Mouse (Mus musculus): Measurements from ENCODE around the gene Vtcn1. TPM values are rescaled to one million over a fixed set of nuclear protein-coding genes. Genes with fewer than 3 reads are reported as not detected.
"Not testable (repeated sequence)": the region's sequence is repeated elsewhere in the genome, so short reads cannot be mapped to it uniquely, and the experiment has no call there.

Gene Vtcn1
- polyA plus RNA-seq, 1 experiment, result 0.30 TPM

DNA sequence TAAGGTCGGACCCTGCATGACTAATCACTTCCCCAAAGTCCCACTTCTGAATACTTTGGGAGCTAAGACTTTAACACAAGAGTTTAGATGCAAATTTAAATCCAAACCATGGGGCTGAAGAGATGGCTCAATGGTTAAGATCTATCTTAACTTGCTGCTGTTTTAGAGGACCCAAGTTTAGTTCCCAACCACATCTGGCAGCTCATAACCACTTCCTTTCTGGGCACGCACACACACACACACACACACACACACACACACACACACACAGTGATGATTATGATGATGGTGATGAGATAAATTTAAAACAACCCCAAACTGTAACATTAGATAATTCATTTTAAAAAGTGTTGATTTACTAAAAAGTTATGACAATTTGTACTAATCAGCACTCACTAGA, 13.4 kb upstream of the Vtcn1 start:
- no peaks in the 10 kb centered on the region for H3K4me1 ChIP-seq (ENCODE audit: control insufficient read depth, insufficient read depth, low read length)
- TF ChIP-seq CTCF (IDR thresholded peaks at IDR 0.05; ENCODE audit: low read depth, low read length) (no peak), POLR2A (IDR thresholded peaks at IDR 0.05; ENCODE audit: insufficient read depth, low read length) (no peak), EP300 (IDR thresholded peaks at IDR 0.05; ENCODE audit: insufficient read depth, low read depth, low read length) (no peak)
- no peaks in the 10 kb centered on the region for H3K27me3 ChIP-seq (ENCODE audit: control insufficient read depth, insufficient read depth, low read length, poor library complexity, severe bottlenecking)
- no peak overlapping the region for H3K4me3 ChIP-seq (ENCODE audit: low read depth, low read length)
- no peaks in the 10 kb centered on the region for H3K9me3 ChIP-seq (replicated peaks; ENCODE audit: control insufficient read depth, insufficient read depth, low read length, poor library complexity, severe bottlenecking)
- H3K9ac ChIP-seq (ENCODE audit: low read depth, poor library complexity, severe bottlenecking), result no peak overlapping the region
- no peak overlapping the region for H3K27ac ChIP-seq (ENCODE audit: insufficient read depth, low read length)
- H3K36me3 ChIP-seq (ENCODE audit: control insufficient read depth, insufficient read depth, low read length, poor library complexity, severe bottlenecking), result no peaks in the 10 kb centered on the region

DNA sequence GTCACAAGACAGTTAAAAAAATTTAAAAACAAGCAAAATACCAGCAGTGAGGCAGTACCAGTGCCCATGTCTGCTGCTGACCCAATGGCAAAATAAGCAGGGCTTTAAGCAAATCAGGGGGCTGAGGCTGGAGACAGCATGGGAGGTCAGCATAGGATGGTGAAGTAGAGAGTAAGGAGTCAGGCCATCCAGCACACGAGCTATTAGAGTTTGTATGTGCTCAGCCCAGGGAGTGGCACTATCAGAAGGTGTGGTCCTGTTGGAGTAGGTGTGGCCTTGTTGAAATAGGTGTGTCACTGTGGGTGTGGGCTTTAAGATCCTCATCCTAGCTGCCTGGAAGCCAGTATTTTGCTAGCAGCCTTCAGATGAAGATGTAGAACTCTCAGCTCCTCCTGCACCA, 9.8 kb upstream of the Vtcn1 start:
- H3K27ac ChIP-seq (ENCODE audit: insufficient read depth, low read length); H3K27me3 ChIP-seq (ENCODE audit: control insufficient read depth, insufficient read depth, low read length, poor library complexity, severe bottlenecking); H3K36me3 ChIP-seq (ENCODE audit: control insufficient read depth, insufficient read depth, low read length, poor library complexity, severe bottlenecking); H3K4me1 ChIP-seq (ENCODE audit: control insufficient read depth, insufficient read depth, low read length); H3K4me3 ChIP-seq (ENCODE audit: low read depth, low read length); H3K9ac ChIP-seq (ENCODE audit: low read depth, poor library complexity, severe bottlenecking); H3K9me3 ChIP-seq (replicated peaks; ENCODE audit: control insufficient read depth, insufficient read depth, low read length, poor library complexity, severe bottlenecking): not testable (repeated sequence)

DNA sequence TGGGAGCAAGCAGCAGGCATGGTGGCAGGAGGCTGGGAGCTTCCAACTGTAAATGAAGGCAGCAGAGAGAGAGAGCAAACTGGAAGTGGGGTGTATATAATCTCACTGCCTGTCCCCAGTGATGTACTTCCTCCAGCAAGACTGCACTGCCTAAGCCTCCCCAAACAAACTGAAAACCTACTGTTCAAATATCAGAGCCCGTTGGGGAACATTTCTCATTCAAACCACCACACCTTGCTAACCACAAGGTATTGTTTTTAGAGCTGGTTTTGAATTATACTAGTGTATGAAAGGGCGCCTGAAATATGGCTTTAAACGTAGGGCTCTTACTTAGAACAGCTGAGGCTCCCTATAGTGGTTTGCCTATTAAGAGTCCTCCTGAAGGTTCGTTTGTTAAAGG, 6.5 kb upstream of the Vtcn1 start:
- H3K27me3 ChIP-seq (ENCODE audit: control insufficient read depth, insufficient read depth, low read length, poor library complexity, severe bottlenecking), result no peaks in the 10 kb centered on the region
- H3K27ac ChIP-seq (ENCODE audit: insufficient read depth, low read length), result no peak overlapping the region
- H3K9me3 ChIP-seq (replicated peaks; ENCODE audit: control insufficient read depth, insufficient read depth, low read length, poor library complexity, severe bottlenecking), result no peaks in the 10 kb centered on the region
- no peaks in the 10 kb centered on the region for H3K36me3 ChIP-seq (ENCODE audit: control insufficient read depth, insufficient read depth, low read length, poor library complexity, severe bottlenecking)
- no peak overlapping the region for H3K4me3 ChIP-seq (ENCODE audit: low read depth, low read length)
- H3K4me1 ChIP-seq (ENCODE audit: control insufficient read depth, insufficient read depth, low read length), result no peaks in the 10 kb centered on the region
- H3K9ac ChIP-seq (ENCODE audit: low read depth, poor library complexity, severe bottlenecking), result no peak overlapping the region
- TF ChIP-seq CTCF (IDR thresholded peaks at IDR 0.05; ENCODE audit: low read depth, low read length) (no peak), EP300 (IDR thresholded peaks at IDR 0.05; ENCODE audit: insufficient read depth, low read depth, low read length) (no peak), POLR2A (IDR thresholded peaks at IDR 0.05; ENCODE audit: insufficient read depth, low read length) (no peak)

DNA sequence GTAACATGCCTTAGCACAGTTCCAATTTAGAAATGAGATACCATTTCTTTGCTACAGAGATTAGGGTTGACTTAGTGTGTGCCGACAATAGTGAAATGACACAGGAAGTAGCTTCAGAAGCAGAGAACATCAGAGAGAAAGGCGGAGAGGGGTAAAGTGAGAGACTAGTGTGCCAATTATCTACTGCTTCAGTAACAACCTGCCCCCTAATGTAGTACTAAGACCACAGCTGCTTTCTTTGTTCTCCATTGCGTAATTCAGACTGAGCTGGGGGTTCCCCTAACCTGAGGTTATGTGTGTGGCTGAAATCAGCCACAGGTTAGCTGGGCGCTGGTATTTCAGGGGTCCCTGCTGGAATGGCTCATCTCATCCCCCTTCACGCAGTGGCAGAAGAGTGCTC, 5.7 kb upstream of the Vtcn1 start:
- H3K4me1 ChIP-seq (ENCODE audit: control insufficient read depth, insufficient read depth, low read length), result no peaks in the 10 kb centered on the region
- H3K4me3 ChIP-seq (ENCODE audit: low read depth, low read length), result no peak overlapping the region
- TF ChIP-seq CTCF (IDR thresholded peaks at IDR 0.05; ENCODE audit: low read depth, low read length), result no peak
- no peak for TF ChIP-seq EP300 (IDR thresholded peaks at IDR 0.05; ENCODE audit: insufficient read depth, low read depth, low read length)
- TF ChIP-seq POLR2A (IDR thresholded peaks at IDR 0.05; ENCODE audit: insufficient read depth, low read length), result no peak
- H3K27me3 ChIP-seq (ENCODE audit: control insufficient read depth, insufficient read depth, low read length, poor library complexity, severe bottlenecking), result no peaks in the 10 kb centered on the region
- H3K27ac ChIP-seq (ENCODE audit: insufficient read depth, low read length), result no peak overlapping the region
- no peak overlapping the region for H3K9ac ChIP-seq (ENCODE audit: low read depth, poor library complexity, severe bottlenecking)
- H3K36me3 ChIP-seq (ENCODE audit: control insufficient read depth, insufficient read depth, low read length, poor library complexity, severe bottlenecking), result no peaks in the 10 kb centered on the region
- H3K9me3 ChIP-seq (replicated peaks; ENCODE audit: control insufficient read depth, insufficient read depth, low read length, poor library complexity, severe bottlenecking), result no peaks in the 10 kb centered on the region

DNA sequence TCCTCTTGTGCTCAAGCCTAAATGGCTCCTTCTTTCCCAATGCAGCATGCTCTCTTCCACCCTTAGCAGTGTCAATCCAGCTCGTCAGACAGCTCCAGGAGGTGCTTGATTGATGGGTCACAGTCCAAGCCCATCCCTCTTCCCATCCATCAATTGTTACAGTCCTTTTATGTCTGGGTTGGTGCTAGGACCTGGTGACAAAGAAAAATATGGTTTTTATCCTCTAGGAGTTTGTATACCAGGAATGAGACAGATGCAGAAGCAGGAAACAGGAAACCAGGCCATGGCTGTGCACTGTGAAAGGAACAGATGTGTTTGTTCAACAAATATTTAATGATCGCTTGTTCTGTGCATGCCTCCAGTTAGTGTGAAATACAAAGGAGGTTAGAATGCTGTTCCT, 4.4 kb upstream of the Vtcn1 start:
- Histone ChIP-seq H3K27ac (ENCODE audit: insufficient read depth, low read length) (no peak overlapping the region), H3K9ac (ENCODE audit: low read depth, poor library complexity, severe bottlenecking) (no peak overlapping the region)
- TF ChIP-seq EP300 (IDR thresholded peaks at IDR 0.05; ENCODE audit: insufficient read depth, low read depth, low read length) (no peak), POLR2A (IDR thresholded peaks at IDR 0.05; ENCODE audit: insufficient read depth, low read length) (no peak), CTCF (IDR thresholded peaks at IDR 0.05; ENCODE audit: low read depth, low read length) (no peak)

DNA sequence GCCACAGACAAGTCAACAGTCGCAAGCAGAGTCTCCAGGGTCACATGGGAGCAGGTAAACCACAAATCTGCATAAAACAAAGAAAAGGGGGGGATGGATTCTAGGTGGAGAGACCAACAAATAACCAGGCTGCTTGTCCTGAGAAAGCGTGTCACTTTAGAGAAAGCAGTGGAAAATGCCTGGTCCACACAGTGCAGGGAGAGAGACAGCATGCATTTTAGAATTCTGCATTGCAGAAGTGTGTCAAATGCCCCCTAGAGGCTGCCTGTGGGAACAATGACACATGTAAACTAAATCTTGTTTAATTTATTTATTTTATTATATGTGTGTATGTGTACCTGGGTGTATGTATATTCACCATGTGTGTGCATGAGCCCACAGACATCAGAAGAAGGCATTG, 4.0 kb upstream of the Vtcn1 start:
- no peak overlapping the region for H3K4me3 ChIP-seq (ENCODE audit: low read depth, low read length)
- no peaks in the 10 kb centered on the region for H3K27me3 ChIP-seq (ENCODE audit: control insufficient read depth, insufficient read depth, low read length, poor library complexity, severe bottlenecking)
- no peak overlapping the region for H3K27ac ChIP-seq (ENCODE audit: insufficient read depth, low read length)

More for the DNA sequence above, 4.4 kb upstream of the Vtcn1 start:
- H3K36me3 ChIP-seq (ENCODE audit: control insufficient read depth, insufficient read depth, low read length, poor library complexity, severe bottlenecking), result no peaks in the 10 kb centered on the region
- no peaks in the 10 kb centered on the region for H3K4me1 ChIP-seq (ENCODE audit: control insufficient read depth, insufficient read depth, low read length)
- H3K4me3 ChIP-seq (ENCODE audit: low read depth, low read length), result no peak overlapping the region
- H3K27me3 ChIP-seq (ENCODE audit: control insufficient read depth, insufficient read depth, low read length, poor library complexity, severe bottlenecking), result no peaks in the 10 kb centered on the region
- no peaks in the 10 kb centered on the region for H3K9me3 ChIP-seq (replicated peaks; ENCODE audit: control insufficient read depth, insufficient read depth, low read length, poor library complexity, severe bottlenecking)

More for the DNA sequence above, 4.0 kb upstream of the Vtcn1 start:
- TF ChIP-seq POLR2A (IDR thresholded peaks at IDR 0.05; ENCODE audit: insufficient read depth, low read length), result no peak
- no peak for TF ChIP-seq CTCF (IDR thresholded peaks at IDR 0.05; ENCODE audit: low read depth, low read length)
- no peak for TF ChIP-seq EP300 (IDR thresholded peaks at IDR 0.05; ENCODE audit: insufficient read depth, low read depth, low read length)
- Histone ChIP-seq H3K9me3 (replicated peaks; ENCODE audit: control insufficient read depth, insufficient read depth, low read length, poor library complexity, severe bottlenecking) (no peaks in the 10 kb centered on the region), H3K4me1 (ENCODE audit: control insufficient read depth, insufficient read depth, low read length) (peaks cover 2% of the 10 kb centered on the region), H3K9ac (ENCODE audit: low read depth, poor library complexity, severe bottlenecking) (no peak overlapping the region), H3K36me3 (ENCODE audit: control insufficient read depth, insufficient read depth, low read length, poor library complexity, severe bottlenecking) (no peaks in the 10 kb centered on the region)
